Mouse (Mus musculus) heart, postnatal 0 days (tissue): ENCODE data around the gene Gpr18.

Experiments used
- CTCF ChIP-seq: IDR thresholded peaks from 2 replicates; pipeline ENCODE4 v1.5.1; 2016; ENCODE audit warnings: antibody characterized with exemption, control low read depth, low read depth
- EP300 ChIP-seq: IDR thresholded peaks from 2 replicates; pipeline ENCODE4 v1.6.1; 2016; ENCODE audit warnings: antibody characterized with exemption, low read depth

DNA sequence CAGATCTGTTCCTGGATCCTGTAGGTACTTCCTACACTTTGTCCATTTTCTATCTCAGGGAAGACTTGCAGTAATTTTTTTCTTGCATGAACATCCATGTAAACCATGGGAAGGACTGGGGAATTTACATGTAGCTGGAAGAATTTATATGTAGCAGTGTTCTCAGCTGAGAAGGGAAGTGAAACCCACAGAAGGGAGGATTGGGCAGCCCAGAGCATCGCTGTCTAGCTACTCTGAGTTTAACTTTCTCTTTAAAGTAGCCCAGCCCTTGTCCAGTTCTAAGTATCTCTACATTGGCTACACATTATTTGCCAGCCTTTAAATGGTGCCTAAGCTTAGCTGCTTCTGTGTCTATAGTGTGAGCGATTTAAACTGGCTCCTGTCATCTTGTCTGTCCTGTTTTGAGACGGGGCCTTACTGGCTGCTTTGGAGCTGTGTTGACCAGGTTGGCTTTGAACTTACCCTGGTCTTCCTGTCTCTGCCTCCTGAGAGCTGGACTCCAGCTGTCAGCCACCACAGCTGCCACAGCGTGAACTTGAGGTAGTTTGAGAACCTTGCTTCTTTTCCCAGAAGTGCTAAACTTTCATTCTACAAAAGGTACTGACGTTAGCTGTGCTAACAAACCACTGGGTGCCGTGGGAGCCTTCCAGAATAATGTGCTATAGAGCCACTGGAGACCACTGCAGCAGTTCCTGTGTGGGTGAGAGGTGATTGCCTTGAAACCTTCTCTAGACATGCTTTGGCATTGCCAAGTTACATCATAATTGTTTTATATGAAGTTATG, 922 bp upstream of the Gpr18 start:
- TF ChIP-seq CTCF (no peak), EP300 (no peak)
